Mouse (Mus musculus) MEL-GATA-1-ER (cell line): ENCODE results near the gene Npas2.
A peak's percentile ranks its signal among the peaks of the same experiment; 100 is the strongest.

Experiments
- DNase-seq: peaks from one replicate; pipeline ENCODE4 v3.0.0-alpha.2; 2012; ENCODE audit warnings: low read depth; ENCODE audit errors: extremely low read depth

Npas2 gene

DNA sequence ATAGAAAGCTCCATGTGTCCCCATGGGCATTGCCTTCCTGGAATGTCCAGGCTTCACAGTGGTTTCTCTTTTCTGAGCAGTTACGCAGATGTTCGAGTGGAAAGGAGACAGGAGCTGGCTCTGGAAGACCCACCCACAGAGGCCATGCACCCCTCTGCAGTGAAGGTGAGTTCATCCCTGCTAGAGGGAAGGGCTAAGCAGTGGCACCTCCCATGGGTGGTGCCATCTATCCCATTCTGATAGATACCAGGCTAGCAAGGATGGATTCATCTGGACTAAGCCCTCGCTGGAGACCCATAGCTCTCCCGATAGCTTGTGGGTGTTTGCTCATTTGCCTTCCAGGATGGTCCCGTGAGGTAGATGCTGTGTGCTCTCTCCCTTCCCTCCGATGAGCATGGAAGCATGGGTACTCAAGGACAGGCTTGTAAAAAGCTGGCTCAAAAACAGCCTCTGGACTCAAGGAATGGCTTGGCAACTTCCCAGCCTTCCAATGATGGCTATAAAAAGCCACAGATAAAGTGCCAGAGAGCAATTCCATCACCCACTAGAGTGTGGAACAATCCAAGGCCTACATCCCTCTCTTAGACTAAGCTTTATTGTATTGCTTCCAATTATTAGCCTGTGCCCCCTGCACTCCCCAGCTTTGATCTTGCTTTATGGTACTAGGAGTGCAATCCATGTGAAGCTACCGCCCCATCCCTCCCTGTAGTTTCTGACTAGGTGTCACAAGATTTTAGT is 137.5 kb downstream of the Npas2 start:
- no peak for DNase-seq

DNA sequence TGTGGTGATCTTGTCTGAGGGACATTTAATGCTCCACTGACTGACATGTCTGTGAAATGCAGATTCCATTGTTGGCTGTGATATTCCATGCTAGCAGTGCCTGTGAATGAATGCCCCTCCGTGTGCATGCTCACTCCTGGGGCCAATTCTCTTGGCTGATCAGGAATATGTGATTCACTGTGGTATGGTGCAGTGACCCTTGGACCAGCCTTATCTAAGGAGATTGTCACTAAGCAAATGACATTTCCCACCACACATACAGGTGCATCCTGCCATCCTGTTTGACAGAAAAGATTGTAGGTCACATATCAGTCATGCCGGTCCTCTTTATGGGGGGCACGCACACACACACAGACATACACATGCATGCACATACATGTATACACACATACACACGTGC is 138.9 kb downstream of the Npas2 start:
- DNase-seq, result no peak

DNA sequence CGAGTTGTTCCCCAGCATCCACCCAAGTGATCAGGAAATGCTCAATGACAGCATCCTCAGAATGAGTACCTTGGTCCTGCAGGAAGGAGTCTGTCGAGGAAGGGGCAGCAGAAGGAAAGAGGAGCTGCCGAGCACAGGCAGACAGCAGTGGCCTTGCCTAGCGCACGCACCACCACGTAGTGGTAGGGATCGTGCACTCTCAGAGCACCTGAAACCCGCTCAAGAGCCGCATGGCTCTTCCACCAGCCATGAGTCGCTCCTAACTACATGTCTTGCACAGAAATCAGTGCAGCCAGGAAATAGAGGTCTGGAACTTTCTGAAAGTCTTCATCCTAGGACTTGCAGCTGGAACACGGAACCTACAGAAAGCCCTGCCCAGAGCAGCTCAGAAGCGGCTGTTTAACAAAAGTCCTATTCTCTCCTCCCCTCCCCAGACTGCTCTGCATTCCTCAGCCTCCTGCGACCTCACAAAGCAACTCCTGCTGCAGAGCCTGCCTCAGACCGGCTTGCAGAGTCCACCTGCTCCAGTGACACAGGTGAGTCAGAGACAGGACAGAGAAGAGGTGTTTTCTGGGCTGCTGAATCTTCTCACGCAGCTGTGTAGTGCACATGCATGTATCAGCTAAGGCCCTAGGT is 142.1 kb downstream of the Npas2 start:
- no peak for DNase-seq

DNA sequence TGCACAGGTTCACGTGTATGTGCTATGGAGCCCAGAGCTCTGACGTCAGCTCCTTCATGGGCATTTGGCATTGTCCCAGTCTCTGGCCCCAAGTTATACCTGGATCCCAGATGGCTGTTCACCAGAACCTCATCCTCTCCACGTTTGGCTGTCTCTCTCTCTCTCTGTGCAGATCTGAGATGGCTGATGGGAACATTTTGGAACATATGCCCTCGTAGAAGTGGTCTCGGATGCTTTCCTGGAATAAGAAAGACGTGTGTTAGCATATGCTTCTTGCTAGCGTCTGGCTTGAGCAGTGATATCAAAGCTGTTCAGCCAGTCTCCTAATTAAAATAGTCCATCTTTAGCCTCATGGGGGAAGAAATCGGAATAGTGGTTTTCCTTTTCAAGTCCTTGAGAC is 143.3 kb downstream of the Npas2 start:
- DNase-seq, result no peak

- no peak for DNase-seq
Observed at GRCm38 (mm10) chr1:39338831-39339230, 145.3 kb downstream of the Npas2 start.

GRCm38 (mm10) chr1:39339455-39339854 is 145.9 kb downstream of the Npas2 start:
- DNase-seq, result no peak

DNA sequence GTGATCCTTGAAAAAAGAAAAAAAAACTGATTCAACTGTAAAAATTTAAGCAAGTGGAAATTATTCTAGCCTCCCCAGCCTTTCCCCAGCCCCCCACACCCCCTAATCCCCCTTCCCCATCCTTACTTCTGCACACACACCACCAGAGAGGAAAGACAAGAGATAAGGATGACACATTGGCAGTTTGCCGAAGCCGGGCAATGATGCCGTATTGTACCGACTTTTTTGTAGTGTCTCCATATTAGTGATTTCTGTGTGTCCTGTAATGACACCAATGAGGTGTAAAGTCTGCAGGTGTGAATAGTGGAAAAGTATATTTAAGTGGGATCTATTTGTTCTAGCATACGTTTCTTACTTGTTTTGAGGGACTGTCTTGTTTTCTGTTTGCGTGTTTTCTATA is 146.6 kb downstream of the Npas2 start:
- peak; percentile 31 for DNase-seq

DNA sequence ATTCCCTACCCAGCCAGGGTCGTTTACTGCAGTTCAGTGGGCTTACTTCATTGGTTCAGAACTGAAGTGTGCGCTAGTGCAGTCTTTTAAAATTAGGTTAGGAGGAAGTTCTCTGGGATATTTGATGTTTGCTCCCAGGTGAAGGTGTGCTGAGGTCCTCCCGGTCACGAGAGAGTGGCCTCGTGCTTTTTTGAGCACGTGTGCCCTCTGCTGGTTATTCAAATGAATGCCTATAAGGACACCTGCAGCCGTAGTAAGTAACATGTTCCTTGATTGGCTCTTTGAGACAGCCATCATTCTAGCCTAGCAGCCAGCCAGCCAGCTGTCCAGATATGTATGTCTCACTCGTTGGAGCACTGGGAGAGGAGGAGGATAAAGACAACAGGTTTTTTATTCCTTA is 147.1 kb downstream of the Npas2 start:
- peak; percentile 38 for DNase-seq

- no peak for DNase-seq
Observed at GRCm38 (mm10) chr1:39341807-39342206, 148.3 kb downstream of the Npas2 start.

GRCm38 (mm10) chr1:39343242-39343641 is 149.7 kb downstream of the Npas2 start:
- DNase-seq, result no peak

- DNase-seq, result no peak
Observed at GRCm38 (mm10) chr1:39344981-39345600, 151.6 kb downstream of the Npas2 start.

DNA sequence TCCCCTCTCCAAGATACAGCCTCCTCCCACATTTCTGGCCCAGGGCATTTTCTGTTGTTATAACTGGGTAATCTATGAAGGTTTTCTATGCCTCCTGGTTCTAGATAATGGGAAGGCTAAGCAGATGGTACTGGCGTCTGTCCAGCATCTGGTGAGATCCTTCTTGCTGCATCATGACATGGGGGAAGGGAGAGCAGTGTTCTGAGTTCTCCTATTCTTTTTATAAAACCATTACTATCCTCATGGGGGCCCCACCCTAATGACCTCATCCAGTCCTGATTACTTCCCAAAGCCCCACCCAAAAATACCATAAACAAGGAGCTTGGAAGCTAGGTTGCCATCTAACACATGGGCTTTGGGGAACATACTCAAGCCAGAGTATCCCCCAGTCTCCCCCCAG is 155.5 kb downstream of the Npas2 start:
- no peak for DNase-seq

- no peak for DNase-seq
Observed at GRCm38 (mm10) chr1:39349427-39349826, 155.9 kb downstream of the Npas2 start.

GRCm38 (mm10) chr1:39361754-39362514 is 168.4 kb downstream of the Npas2 start:
- no peak for DNase-seq

DNA sequence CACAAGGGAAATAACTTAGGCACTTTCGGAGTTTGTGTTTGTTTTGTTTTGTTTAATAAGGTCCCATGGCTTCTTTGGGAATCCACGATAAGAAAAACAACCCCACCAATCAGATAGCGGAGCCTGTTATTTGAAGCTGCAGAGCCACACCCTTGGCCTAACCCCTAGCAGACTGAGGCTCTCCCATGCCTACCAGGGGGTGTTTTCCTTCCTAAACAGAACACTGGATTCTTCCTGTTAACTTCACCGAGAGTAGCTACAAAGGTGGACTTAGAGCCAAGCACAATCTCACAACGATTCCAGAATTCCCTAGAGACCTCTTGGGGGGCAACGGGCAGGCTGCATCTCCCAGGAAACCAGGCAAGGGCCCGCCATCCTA is 169.0 kb downstream of the Npas2 start:
- DNase-seq, result no peak

GRCm38 (mm10) chr1:39365562-39365961 is 172.0 kb downstream of the Npas2 start:
- DNase-seq, result no peak

GRCm38 (mm10) chr1:39367045-39367444 is 173.5 kb downstream of the Npas2 start:
- DNase-seq, result no peak

DNA sequence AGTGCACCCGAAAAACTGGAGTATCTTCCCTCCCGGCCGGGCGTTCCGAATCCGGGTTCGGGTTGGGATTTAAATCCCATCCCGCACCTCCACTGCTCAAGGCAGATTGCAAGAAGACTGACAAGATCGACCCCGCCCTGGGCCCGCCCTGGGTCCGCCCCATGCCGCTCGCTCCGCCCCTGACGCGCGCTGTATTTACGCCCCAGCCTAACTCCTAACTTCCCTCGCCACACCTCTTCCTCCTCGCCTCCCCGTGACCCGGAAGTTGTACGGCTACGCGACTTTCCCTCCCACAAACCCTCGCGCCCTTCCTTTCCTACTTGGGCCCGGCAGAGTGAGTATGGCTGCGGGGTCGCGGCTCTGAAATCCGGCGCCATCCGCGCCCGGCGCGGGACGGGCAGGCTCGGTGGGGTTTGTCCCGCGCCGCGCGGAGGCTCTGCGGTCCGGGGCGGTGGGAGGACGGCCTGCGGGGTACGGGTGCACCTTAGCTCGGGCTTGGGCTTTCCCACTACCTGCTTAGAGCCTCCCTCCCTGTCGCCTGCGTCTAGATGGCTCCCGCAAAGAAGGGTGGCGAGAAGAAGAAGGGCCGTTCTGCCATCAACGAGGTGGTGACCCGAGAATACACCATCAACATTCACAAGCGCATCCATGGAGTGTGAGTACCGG is 174.2 kb downstream of the Npas2 start, which contains the start of gene Rpl31:
Rpl31 (plus strand) TSS at position 242 of the 666 bp plus-strand sequence.
- peak; percentile 82 for DNase-seq

GRCm38 (mm10) chr1:39368267-39368841 is 174.8 kb downstream of the Npas2 start:
- no peak for DNase-seq

- no peak for DNase-seq
Observed at GRCm38 (mm10) chr1:39370431-39370830, 176.9 kb downstream of the Npas2 start.
